Mouse (Mus musculus) ovary, postnatal 10 days (tissue): ENCODE measurements at regions not wholly inside any gene's neighbourhood (a gene's known extent, or its start where the extent isn't known, plus 50 kb on each side); places are given as distances from the start of the nearest gene placed in this dataset.

Experiments used
- DNase-seq: peaks from one replicate; pipeline ENCODE4 v3.0.0; 2022; ENCODE audit warnings: low spot score

GRCm38 (mm10) chr5:64744041-64744440, 59.1 kb upstream of the Klf3 start:
- DNase-seq, result no peak

- DNase-seq, result no peak
These were observed 58.7 kb upstream of the Klf3 start for GRCm38 (mm10) chr5:64744455-64744854.

GRCm38 (mm10) chr5:64747461-64747860, 55.7 kb upstream of the Klf3 start:
- no peak for DNase-seq

- no peak for DNase-seq
These were observed 53.6 kb upstream of the Klf3 start for GRCm38 (mm10) chr5:64749415-64750166.

- no peak for DNase-seq
These were observed 52.8 kb upstream of the Klf3 start for GRCm38 (mm10) chr5:64750406-64750805.

- DNase-seq, result no peak
These were observed 52.1 kb upstream of the Klf3 start for GRCm38 (mm10) chr5:64750976-64751656.

GRCm38 (mm10) chr5:64753142-64753750, 49.9 kb upstream of the Klf3 start:
- no peak for DNase-seq
